Comparison of ENCODE assay signal across 8 mouse cellular contexts in the genomic region with DNA sequence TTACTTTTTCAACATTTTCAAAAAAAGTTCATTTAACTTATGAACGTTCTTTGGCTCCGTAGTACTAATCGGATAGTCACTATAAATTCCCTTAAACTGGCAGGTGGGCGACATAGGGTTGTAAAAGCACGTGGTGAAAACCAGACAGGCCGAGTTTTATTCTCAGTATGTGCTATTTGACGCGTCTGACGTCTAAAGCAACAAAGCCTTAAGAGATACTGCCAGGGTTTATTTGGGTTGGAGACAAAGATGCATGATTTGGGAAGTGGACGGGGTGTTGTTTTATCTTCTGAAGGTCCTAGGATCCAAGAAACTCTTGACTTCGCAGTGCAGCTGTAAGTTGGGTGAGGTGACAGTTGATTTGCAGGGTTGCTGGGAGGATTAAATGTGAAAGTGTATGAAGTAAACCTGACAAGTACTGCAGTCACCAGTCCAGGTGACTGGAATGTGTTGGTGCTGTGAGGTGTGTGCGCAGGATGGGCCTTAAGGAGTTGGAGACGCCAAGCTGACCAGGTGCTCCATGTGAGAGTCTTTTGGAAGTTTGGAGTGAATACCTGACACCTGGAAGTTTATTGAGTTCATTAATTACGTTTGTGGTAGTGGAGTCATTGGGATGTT. TPM values are rescaled to one million over a fixed set of nuclear protein-coding genes. Genes with fewer than 3 reads are reported as not detected.
DNase-seq lines count a peak whose midpoint lies in the region; ATAC-seq and TF ChIP-seq lines count a peak whose summit lies in the region.

No protein-coding gene starts in this region.

- intact Hi-C loops in left cerebral cortex, postnatal 10 days (cut with DNase I), result loop anchor here (5.0 to 10.0 kb wide), 2 partner anchors 281 to 583 kb away; no protein-coding TSS in a partner anchor

- no peak for TF ChIP-seq POLR2A in thymus, adult 2 months (IDR thresholded peaks at IDR 0.05; ENCODE audit: control insufficient read depth, extremely low read depth, insufficient read depth, low read length, poor library complexity)

- 11% methylated on average over 14 of the region's 14 CpGs for WGBS in thymus, adult 2 months
- 8% methylated on average over 14 of the region's 14 CpGs for WGBS in limb, embryonic 15.5 days

- peak overlapping the region; percentile 21; the same call in 1 of the 2 replicates for H3K4me3 ChIP-seq in thymus, adult 2 months (ENCODE audit: control insufficient read depth, insufficient read depth, low read length)
- peak overlapping the region; percentile 85 for H3K4me3 ChIP-seq in limb, embryonic 15.5 days

- peak overlapping the region; percentile 91 for H3K9ac ChIP-seq in limb, embryonic 15.5 days

- H3K4me1 ChIP-seq in thymus, adult 2 months (replicated peaks; ENCODE audit: control insufficient read depth, insufficient read depth, low read length), result peaks cover 7% of the 10 kb centered on the region
- peaks cover 9% of the 10 kb centered on the region for H3K4me1 ChIP-seq in limb, embryonic 15.5 days

- H3K4me2 ChIP-seq in limb, embryonic 15.5 days, result peak overlapping the region; percentile 62

- no peaks in the 10 kb centered on the region for H3K9me3 ChIP-seq in limb, embryonic 15.5 days

- peak; percentile 33 for DNase-seq in embryo, embryonic 10.5 days (ENCODE audit: low spot score)
- no peak for DNase-seq in embryo, embryonic 10 days (ENCODE audit: low spot score)
- no peak for DNase-seq in thymus, adult 2 months
- no peak for DNase-seq in thymus, postnatal 0 days (ENCODE audit: low spot score)
- DNase-seq in urinary bladder, postnatal 14 days (ENCODE audit: low spot score), result no peak
- no peak for DNase-seq in frontal cortex, postnatal 36 days (ENCODE audit: low spot score in 2 of 2)
- DNase-seq in left cerebral cortex, postnatal 10 days (ENCODE audit: extremely low spot score in 1 of 2, low spot score in 2 of 2), result no peak

- H3K27me3 ChIP-seq in thymus, adult 2 months (ENCODE audit: control insufficient read depth, insufficient read depth, low read length), result no peaks in the 10 kb centered on the region
- no peaks in the 10 kb centered on the region for H3K27me3 ChIP-seq in limb, embryonic 15.5 days

- TF ChIP-seq CTCF in thymus, adult 2 months (IDR thresholded peaks at IDR 0.05; ENCODE audit: borderline replicate concordance, control insufficient read depth, extremely low read depth, insufficient read depth, low read length, poor library complexity), result no peak

- ATAC-seq in limb, embryonic 15.5 days (ENCODE audit: insufficient number of reproducible peaks, low FRiP score, low TSS enrichment, low read depth), result no peak

- H3K36me3 ChIP-seq in thymus, adult 2 months (ENCODE audit: control insufficient read depth, insufficient read depth, low read length), result peaks cover 32% of the 10 kb centered on the region
- H3K36me3 ChIP-seq in limb, embryonic 15.5 days, result peaks cover 27% of the 10 kb centered on the region

- no peak overlapping the region for H3K27ac ChIP-seq in thymus, adult 2 months (ENCODE audit: control insufficient read depth, insufficient read depth, low read length)
- H3K27ac ChIP-seq in limb, embryonic 15.5 days, result no peak overlapping the region

RNA-seq across cellular contexts. Expression of a gene that starts 1.0 kb away (rescaled TPM):
- polyA plus RNA-seq in thymus, adult 2 months (2012; rRNA removed), result 206 and 311 TPM in 2 replicates
- 230 and 241 TPM in 2 replicates for polyA plus RNA-seq in thymus, postnatal 0 days (2015; fragmentation: Nextera tagmentation; extraction: Ambion mirVana)
- 233 and 234 TPM in 2 replicates for polyA plus RNA-seq in limb, embryonic 15.5 days (2015; fragmentation: Nextera tagmentation; extraction: Ambion mirVana)
- total RNA-seq in left cerebral cortex, postnatal 10 days (2021), result 100 to 1,000 TPM; 129 to 131 TPM

RNA-seq across cellular contexts. Expression of a gene that starts 9.1 kb away (rescaled TPM):
- polyA plus RNA-seq in thymus, adult 2 months (2012; rRNA removed), result 12.2 and 13.0 TPM in 2 replicates
- 265 and 303 TPM in 2 replicates for polyA plus RNA-seq in thymus, postnatal 0 days (2015; fragmentation: Nextera tagmentation; extraction: Ambion mirVana)
- polyA plus RNA-seq in limb, embryonic 15.5 days (2015; fragmentation: Nextera tagmentation; extraction: Ambion mirVana), result 322 and 348 TPM in 2 replicates
- total RNA-seq in left cerebral cortex, postnatal 10 days (2021), result 10 to 100 TPM; 52.0 to 52.3 TPM

RNA-seq across cellular contexts. Expression of a gene that starts 9.4 kb away (rescaled TPM):
- polyA plus RNA-seq in thymus, adult 2 months (2012; rRNA removed), result not detected in 2 replicates
- 41.2 and 44.0 TPM in 2 replicates for polyA plus RNA-seq in thymus, postnatal 0 days (2015; fragmentation: Nextera tagmentation; extraction: Ambion mirVana)
- polyA plus RNA-seq in limb, embryonic 15.5 days (2015; fragmentation: Nextera tagmentation; extraction: Ambion mirVana), result 9.8 and 12.5 TPM in 2 replicates
- total RNA-seq in left cerebral cortex, postnatal 10 days (2021), result 1 to 10 TPM; 6.9 to 7.5 TPM

RNA-seq across cellular contexts. Expression of a gene that starts 16.0 kb away (rescaled TPM):
- polyA plus RNA-seq in thymus, adult 2 months (2012; rRNA removed), result 0.17 and 0.66 TPM in 2 replicates
- 1.3 and 2.0 TPM in 2 replicates for polyA plus RNA-seq in thymus, postnatal 0 days (2015; fragmentation: Nextera tagmentation; extraction: Ambion mirVana)
- 3.3 and 4.1 TPM in 2 replicates for polyA plus RNA-seq in limb, embryonic 15.5 days (2015; fragmentation: Nextera tagmentation; extraction: Ambion mirVana)
- 1 to 10 TPM; 3.1 to 3.7 TPM for total RNA-seq in left cerebral cortex, postnatal 10 days (2021)

RNA-seq across cellular contexts. Expression of a gene that starts 19.5 kb away (rescaled TPM):
- 3.4 and 3.5 TPM in 2 replicates for polyA plus RNA-seq in thymus, adult 2 months (2012; rRNA removed)
- polyA plus RNA-seq in thymus, postnatal 0 days (2015; fragmentation: Nextera tagmentation; extraction: Ambion mirVana), result 3.1 and 3.7 TPM in 2 replicates
- 3.3 TPM in 2 replicates for polyA plus RNA-seq in limb, embryonic 15.5 days (2015; fragmentation: Nextera tagmentation; extraction: Ambion mirVana)
- total RNA-seq in left cerebral cortex, postnatal 10 days (2021), result 10 to 100 TPM; 46.9 to 50.4 TPM

Comparison
In these comparisons a context has a peak if more than half of its experiments do, and no peak if none do; other contexts are left out.
1. RNA of a gene that starts 9.1 kb away (polyA plus RNA-seq): 322 to 348 TPM in limb, embryonic 15.5 days and 265 to 303 TPM in thymus, postnatal 0 days; 12.2 to 13.0 TPM in thymus, adult 2 months; every median in the first group is over 10 times any median in the second.
2. RNA of a gene that starts 9.4 kb away (polyA plus RNA-seq): 41.2 to 44.0 TPM in thymus, postnatal 0 days and 9.8 to 12.5 TPM in limb, embryonic 15.5 days; not detected in thymus, adult 2 months; every median in the first group is over 10 times any median in the second.